Mouse (Mus musculus) forebrain, embryonic 13.5 days (tissue): ENCODE data around the gene Plpp6. TPM values are rescaled to one million over a fixed set of nuclear protein-coding genes. Genes with fewer than 3 reads are reported as not detected.
"Not testable (repeated sequence)": the region's sequence is repeated elsewhere in the genome, so short reads cannot be mapped to it uniquely, and the experiment has no call there.

Experiments used
- ATAC-seq: fragments of 200-750 bp; cut with Nextera tagmentation; 2 replicates; pipeline ENCODE4 v1.8.0; 2017
- H3K27ac ChIP-seq: fragments of 300-500 bp; sonication (generic); 2 replicates; pipeline ENCODE4 v1.5.1; 2015; ENCODE audit warnings: inconsistent platforms, mild to moderate bottlenecking, moderate library complexity
- H3K27me3 ChIP-seq: fragments of 300-500 bp; sonication (generic); 2 replicates; pipeline ENCODE4 v1.6.1; 2015; ENCODE audit warnings: mild to moderate bottlenecking, inconsistent platforms
- H3K36me3 ChIP-seq: fragments of 300-500 bp; sonication (generic); 2 replicates; pipeline ENCODE4 v1.6.1; 2015; ENCODE audit warnings: mild to moderate bottlenecking, inconsistent platforms; ENCODE audit not compliant: poor library complexity, severe bottlenecking
- H3K4me1 ChIP-seq: fragments of 300-500 bp; sonication (generic); 2 replicates; pipeline ENCODE4 v1.6.1; 2015; ENCODE audit warnings: inconsistent platforms
- H3K4me2 ChIP-seq: fragments of 300-500 bp; sonication (generic); 2 replicates; pipeline ENCODE4 v1.6.1; 2015; ENCODE audit warnings: inconsistent platforms, mild to moderate bottlenecking, moderate library complexity
- H3K4me3 ChIP-seq: fragments of 300-500 bp; sonication (generic); 2 replicates; pipeline ENCODE4 v1.5.1; 2015; ENCODE audit warnings: mild to moderate bottlenecking, inconsistent platforms
- H3K9ac ChIP-seq: fragments of 300-500 bp; sonication (generic); 2 replicates; pipeline ENCODE4 v1.6.1; 2015; ENCODE audit warnings: mild to moderate bottlenecking, inconsistent platforms
- H3K9me3 ChIP-seq: fragments of 300-500 bp; sonication (generic); replicated peaks from 2 replicates; pipeline ENCODE4 v1.6.1; 2016; ENCODE audit warnings: inconsistent platforms
- WGBS: fragments of 180-500 bp; shearing (Covaris S2); methylation state at CpG from one replicate; pipeline ENCODE4 v1.1.7; 2015; 5-methylcytosine and 5-hydroxymethylcytosine counted together
- polyA plus RNA-seq: library from polyadenylated mRNA; unstranded; fragments of >200 nt; fragmentation: Nextera tagmentation; extraction: Ambion mirVana; gene quantifications from 2 replicates; pipeline ENCODE4 v1.2.1, GENCODE M21; 2015

Plpp6 gene
- polyA plus RNA-seq, 1 experiment from 2014 or later = 5.3 TPM

DNA sequence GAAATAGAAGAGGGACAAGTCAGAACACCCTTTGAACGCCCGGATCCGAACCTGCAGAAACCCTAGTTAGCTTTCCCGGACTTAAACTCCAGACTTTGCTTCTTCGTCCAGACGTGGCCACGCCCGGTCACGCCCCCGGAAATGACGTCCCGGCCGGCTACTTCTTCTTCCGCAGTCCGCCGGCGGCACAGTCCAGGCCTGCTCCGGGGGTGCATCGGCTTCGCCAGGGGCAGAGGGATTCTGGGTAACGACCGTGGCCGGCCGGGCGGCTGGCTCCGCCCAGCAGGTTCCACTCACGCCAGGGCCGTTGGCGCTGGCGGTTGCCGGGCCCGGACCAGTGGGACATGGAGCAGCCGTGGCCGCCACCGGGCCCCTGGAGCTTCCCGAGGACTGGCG, 26.4 kb downstream of the Plpp6 start, which contains the start of gene Cdc37l1:
Gene Cdc37l1 (plus strand): TSS at position 159 of the 396 bp plus-strand sequence.
- Histone ChIP-seq H3K9ac (peak within 1 kb of the TSS; percentile 92), H3K4me3 (peak within 1 kb of the TSS; percentile 91), H3K4me2 (peak within 1 kb of the TSS; percentile 81), H3K9me3 (no peaks in the 10 kb centered on the region), H3K36me3 (peaks cover 18% of the 10 kb centered on the region), H3K27me3 (no peaks in the 10 kb centered on the region), H3K4me1 (peaks cover 25% of the 10 kb centered on the region), H3K27ac (peak within 1 kb of the TSS; percentile 81)
- under 1% methylated on average over 37 of the region's 37 CpGs for WGBS
- peak; percentile 98 for ATAC-seq

DNA sequence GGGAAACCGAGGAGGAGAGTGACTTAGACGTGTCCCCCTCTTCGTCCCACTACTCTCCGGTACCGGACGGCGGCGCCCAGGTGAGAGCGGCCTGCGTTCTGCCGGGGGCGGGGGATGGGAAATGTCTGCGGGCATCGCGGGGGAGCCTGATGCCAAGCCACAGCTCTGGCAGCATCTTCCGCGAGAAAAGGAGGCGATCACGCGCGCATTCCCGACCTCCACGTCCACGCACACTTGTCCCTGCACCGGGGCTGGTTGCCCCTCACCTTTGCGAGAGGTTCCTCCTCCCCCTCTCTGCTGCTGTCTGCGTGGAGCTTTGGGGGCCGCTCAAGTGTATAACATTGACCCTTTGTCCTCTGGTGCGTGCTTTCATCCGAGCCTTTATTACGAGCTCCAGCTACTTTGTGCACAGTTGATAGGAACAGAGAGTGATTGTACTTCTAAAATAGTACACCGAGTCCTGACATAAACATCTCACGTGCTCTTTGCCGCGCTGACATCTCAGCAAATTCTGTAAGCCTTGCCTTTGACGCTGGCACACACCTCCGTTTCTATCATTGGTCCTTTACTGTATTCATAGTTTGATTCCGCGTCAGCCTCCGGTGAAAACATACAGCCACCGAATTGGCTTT, 27.0 kb downstream of the Plpp6 start:
- Histone ChIP-seq H3K36me3 (peaks cover 23% of the 10 kb centered on the region), H3K4me1 (peaks cover 26% of the 10 kb centered on the region), H3K4me2 (peak overlapping the region; percentile 81), H3K9me3 (no peaks in the 10 kb centered on the region), H3K4me3 (peak overlapping the region; percentile 91), H3K9ac (peak overlapping the region; percentile 92), H3K27ac (peak overlapping the region; percentile 81), H3K27me3 (no peaks in the 10 kb centered on the region)
- peak; percentile 70 for ATAC-seq
- WGBS = under 1% methylated on average over 37 of the region's 41 CpGs

DNA sequence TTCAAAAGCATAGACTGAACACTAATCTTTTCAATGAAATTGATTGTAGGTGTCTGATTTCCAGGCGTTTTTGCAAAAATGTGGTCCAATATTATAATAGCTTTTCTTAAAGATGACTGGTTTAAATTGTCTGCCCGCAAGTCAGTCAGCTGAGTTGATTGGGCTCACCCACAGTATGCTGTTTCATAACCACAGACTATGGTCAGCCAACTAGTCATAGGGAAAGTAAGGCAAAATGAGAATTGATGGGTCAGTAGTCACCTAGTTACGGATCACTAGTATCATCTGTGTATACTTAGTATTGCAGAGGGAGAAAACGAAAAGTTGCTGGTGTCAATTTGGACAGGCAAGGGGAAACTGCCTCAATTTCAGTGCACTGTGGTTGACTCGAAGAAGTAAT, 27.6 kb downstream of the Plpp6 start:
- H3K4me2 ChIP-seq = peak overlapping the region; percentile 81
- peak overlapping the region; percentile 81; the same call in 1 of the 2 replicates for H3K27ac ChIP-seq
- H3K27me3 ChIP-seq = no peaks in the 10 kb centered on the region
- WGBS = 71% methylated on average over 5 of the region's 5 CpGs
- H3K9me3 ChIP-seq = no peaks in the 10 kb centered on the region
- peak overlapping the region; percentile 91 for H3K4me3 ChIP-seq
- peak overlapping the region; percentile 92 for H3K9ac ChIP-seq
- peaks cover 27% of the 10 kb centered on the region for H3K36me3 ChIP-seq
- ATAC-seq = no peak
- H3K4me1 ChIP-seq = peaks cover 26% of the 10 kb centered on the region

DNA sequence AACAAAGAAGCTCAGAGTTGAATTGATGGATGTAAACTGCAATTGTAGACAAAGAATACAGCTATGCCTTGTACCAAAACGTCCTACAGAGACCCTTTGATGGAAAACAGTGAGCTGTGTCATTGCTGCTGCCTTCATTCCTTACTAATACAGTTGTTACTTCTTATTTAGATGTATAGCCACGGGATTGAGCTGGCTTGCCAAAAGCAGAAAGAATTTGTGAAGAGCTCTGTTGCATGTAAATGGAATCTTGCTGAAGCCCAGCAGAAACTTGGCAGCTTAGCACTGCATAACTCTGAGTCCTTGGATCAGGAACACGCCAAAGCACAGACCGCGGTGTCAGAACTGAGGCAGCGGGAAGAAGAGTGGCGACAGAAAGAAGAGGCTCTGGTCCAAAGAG, 31.1 kb downstream of the Plpp6 start:
- WGBS = 69% methylated on average over 7 of the region's 7 CpGs
- H3K4me3 ChIP-seq = no peak overlapping the region
- no peak overlapping the region; the same call in 1 of the 2 replicates for H3K9ac ChIP-seq
- peaks cover 21% of the 10 kb centered on the region for H3K4me1 ChIP-seq
- H3K4me2 ChIP-seq = no peak overlapping the region
- H3K27ac ChIP-seq = no peak overlapping the region
- no peak for ATAC-seq
- no peaks in the 10 kb centered on the region for H3K9me3 ChIP-seq
- H3K27me3 ChIP-seq = no peaks in the 10 kb centered on the region
- H3K36me3 ChIP-seq = peaks cover 43% of the 10 kb centered on the region

DNA sequence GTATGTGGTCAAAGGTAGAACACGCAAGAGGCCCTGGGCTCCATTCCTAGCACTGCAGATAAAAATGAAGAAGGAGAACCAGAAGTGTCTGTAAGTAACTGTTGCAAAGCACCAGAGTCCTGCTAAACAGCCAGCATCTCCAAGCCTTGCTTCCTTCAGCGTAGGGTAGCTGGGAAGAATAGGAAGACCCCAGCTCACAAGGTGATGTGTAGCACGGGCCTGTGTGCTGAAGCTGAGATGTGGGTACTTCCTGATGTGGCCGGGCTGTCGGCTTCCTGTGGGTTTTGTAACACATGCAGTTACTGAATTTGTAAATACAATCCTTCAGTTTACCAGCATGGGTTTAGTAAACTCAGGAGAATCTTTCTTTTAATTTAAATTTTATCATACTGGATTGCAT, 31.6 kb downstream of the Plpp6 start:
- H3K9ac ChIP-seq = no peak overlapping the region
- H3K4me1 ChIP-seq = peaks cover 20% of the 10 kb centered on the region
- no peak overlapping the region for H3K4me3 ChIP-seq
- H3K27me3 ChIP-seq = no peaks in the 10 kb centered on the region
- H3K27ac ChIP-seq = no peak overlapping the region
- no peak for ATAC-seq
- H3K4me2 ChIP-seq = no peak overlapping the region
- H3K9me3 ChIP-seq = no peaks in the 10 kb centered on the region
- WGBS = 96% methylated on average over 5 of the region's 5 CpGs
- H3K36me3 ChIP-seq = peaks cover 48% of the 10 kb centered on the region

DNA sequence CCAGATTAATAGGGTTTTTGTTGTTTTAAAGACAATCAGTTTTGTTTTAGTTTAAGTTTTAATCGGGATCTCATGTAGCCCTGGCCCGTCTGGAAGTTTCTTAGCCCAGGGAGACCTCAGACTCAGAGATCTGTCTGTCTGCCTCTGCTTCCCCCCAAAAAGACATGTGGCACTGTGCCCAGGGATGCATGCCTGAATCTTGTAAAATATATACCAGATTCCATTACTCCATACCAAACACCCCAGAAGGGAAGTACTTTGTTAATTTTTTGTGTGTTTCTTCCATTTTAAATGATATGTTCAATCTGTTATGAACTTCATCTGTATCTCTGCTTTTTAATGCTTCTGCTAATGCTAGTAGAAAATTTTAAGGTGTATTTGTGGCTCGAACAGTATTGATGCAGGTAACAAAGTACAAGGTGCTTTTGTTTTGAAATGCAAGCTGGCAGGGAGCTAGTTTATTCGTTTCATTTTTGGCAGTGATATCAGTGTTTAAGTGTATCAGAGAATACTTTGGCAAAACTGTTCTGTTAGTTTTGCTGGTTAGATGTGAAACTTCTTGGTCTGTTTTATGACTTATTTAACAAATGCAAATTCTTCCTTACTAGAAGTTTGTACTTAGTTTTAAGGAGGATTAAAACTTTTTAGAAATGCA, 34.4 kb downstream of the Plpp6 start:
- no peak for ATAC-seq
- Histone ChIP-seq H3K9ac (no peak overlapping the region), H3K36me3 (peaks cover 70% of the 10 kb centered on the region), H3K27ac (no peak overlapping the region), H3K4me3 (no peak overlapping the region), H3K4me1 (peaks cover 11% of the 10 kb centered on the region), H3K4me2 (no peak overlapping the region), H3K9me3 (no peaks in the 10 kb centered on the region), H3K27me3 (no peaks in the 10 kb centered on the region)
- WGBS = 90% methylated on average over 4 of the region's 4 CpGs

DNA sequence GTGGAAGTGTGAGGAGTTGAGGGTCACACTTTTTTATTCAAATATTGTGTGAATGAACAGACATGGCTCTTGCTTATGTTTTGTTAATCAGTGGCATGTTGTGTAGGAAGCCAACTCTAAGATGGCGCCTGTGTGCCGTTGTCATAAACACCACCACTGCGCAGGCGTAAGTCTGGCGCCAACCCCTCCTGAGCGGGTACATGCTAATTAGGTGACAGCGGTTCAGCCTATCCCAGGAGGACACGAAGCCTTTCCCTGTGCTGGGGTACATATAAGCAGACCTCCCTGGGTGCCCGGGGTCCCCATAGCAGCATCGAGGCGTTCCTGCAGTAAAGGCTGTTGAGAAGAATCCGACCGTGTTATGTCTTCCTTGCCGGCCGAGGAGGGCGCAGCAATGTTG, 36.6 kb downstream of the Plpp6 start:
- H3K4me1 ChIP-seq, H3K4me2 ChIP-seq, H3K4me3 ChIP-seq, H3K9ac ChIP-seq, H3K27me3 ChIP-seq, ATAC-seq, H3K9me3 ChIP-seq, H3K27ac ChIP-seq: not testable (repeated sequence)
- WGBS = 98% methylated on average over 16 of the region's 16 CpGs
- H3K36me3 ChIP-seq = peaks cover 55% of the 10 kb centered on the region

DNA sequence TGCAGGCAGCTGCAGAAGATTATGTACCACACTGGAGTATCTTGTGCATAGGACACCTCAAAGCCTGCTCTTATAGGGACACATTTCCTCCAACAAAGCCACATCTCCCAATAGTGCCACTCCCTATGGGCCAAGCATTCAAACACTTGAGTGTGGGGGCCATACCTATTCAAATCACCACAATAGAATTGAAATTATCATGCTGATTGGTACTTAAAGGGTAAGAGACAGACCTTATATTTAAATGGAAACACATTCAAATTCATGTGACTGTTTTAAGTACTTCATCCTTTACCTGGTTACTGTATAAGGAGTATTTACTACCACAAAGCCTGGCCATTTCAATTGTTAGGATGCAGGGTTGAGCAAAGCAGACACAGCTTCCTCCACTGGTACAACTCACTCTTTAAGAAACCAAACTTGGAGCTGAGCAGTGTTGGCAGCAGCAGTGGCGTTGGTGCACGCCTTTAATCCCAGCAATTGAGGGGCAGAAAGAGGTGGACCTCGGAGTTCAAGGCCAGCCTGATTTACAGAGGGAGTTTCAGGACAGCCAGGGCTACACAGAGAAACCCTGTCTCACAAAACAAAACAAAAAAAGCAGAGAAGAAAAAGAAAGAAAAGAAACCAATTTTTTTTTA, 44.4 kb downstream of the Plpp6 start:
- no peaks in the 10 kb centered on the region for H3K27me3 ChIP-seq
- H3K36me3 ChIP-seq = peaks cover 51% of the 10 kb centered on the region
- no peak overlapping the region for H3K4me2 ChIP-seq
- H3K4me1 ChIP-seq = no peaks in the 10 kb centered on the region
- WGBS = 88% methylated on average over 3 of the region's 3 CpGs
- H3K9me3 ChIP-seq = no peaks in the 10 kb centered on the region
- no peak for ATAC-seq
- H3K27ac ChIP-seq = no peak overlapping the region
- no peak overlapping the region for H3K4me3 ChIP-seq
- no peak overlapping the region for H3K9ac ChIP-seq

DNA sequence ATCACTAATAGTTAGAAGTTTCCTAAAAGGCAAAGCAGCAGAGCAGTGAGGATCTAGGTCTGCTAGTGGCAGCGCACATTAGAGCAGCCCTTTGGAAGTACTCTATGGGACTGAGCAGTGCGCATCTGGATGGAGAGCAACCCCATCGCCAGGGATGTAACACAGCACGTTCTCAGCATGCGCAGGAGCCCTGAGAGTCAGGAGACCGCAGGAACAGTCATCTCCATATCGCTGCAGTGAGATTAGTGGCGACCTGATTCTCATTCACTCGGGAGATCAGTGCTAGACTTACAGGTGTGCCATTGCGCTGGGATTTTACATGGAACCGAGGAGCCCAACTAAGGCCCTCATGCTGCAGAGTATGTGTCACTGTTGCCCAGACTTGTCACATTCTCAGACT, 45.3 kb downstream of the Plpp6 start:
- Histone ChIP-seq H3K9me3 (no peaks in the 10 kb centered on the region), H3K36me3 (peaks cover 58% of the 10 kb centered on the region), H3K27ac (no peak overlapping the region), H3K4me3 (no peak overlapping the region), H3K27me3 (no peaks in the 10 kb centered on the region), H3K4me2 (no peak overlapping the region), H3K9ac (no peak overlapping the region), H3K4me1 (no peaks in the 10 kb centered on the region)
- ATAC-seq = no peak
- WGBS = 94% methylated on average over 11 of the region's 11 CpGs

DNA sequence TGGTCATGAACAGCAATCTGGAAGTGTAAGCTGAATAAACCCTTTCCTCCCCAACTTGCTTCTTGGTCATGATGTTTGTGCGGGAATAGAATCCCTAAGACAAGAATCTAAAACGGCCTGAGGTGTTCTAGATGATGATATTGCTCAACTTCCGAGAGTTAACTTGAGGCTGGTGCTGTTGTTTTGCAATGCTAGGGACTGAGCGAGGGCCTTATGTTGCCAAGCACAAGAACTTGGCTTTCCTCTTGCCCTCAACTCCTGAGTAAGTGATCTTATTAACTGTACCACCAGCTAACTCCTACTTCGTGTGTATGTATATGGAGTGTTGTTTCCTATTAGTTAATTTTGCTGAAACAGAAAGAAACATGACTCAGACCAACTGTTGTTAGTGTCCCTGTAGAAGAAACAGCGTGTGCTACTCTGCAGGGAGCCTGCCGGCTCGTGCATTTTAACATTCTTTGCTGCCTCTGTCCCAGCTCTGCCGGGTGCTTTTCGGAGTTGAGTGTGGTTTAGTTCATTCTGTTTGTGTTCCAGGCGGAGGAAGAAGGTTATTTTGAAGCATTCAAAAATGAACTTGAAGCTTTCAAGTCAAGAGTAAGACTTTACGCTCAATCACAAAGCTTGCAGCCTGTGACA, 47.7 kb downstream of the Plpp6 start:
- 89% methylated on average over 12 of the region's 12 CpGs for WGBS
- Histone ChIP-seq H3K9me3 (no peaks in the 10 kb centered on the region), H3K4me3 (no peak overlapping the region), H3K27me3 (no peaks in the 10 kb centered on the region), H3K36me3 (peaks cover 77% of the 10 kb centered on the region), H3K4me2 (no peak overlapping the region), H3K9ac (no peak overlapping the region), H3K27ac (no peak overlapping the region), H3K4me1 (no peaks in the 10 kb centered on the region)
- no peak for ATAC-seq

DNA sequence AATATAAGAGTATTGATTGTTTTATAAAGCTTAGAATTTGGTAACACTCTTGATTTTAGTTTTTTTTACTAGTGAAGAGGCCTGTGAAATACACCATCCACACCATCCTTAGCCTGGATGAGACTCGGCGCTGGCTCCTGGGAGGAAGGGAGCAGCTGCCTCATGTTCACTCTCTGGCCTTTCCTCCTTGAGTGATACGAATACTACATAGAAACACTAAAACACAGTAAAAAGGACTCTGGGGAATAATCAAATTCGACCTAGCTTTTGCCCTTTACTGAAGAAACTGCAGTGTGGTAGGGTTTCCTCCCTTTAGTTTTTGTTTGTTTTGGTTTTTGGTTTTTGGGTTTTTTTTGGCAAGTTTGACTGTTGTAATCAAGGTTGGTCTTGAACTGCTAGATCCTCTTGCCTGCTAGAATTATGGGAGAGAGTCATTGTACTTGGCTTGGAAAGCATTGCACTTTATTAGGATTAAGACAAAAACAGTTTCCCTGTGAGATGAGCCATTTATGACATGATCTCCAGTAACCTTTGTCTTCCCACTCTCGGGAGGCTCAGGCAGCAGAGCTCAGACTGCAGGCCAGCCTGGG, 50.8 kb downstream of the Plpp6 start:
- H3K9ac ChIP-seq = no peak overlapping the region
- H3K27ac ChIP-seq = no peak overlapping the region
- no peaks in the 10 kb centered on the region for H3K27me3 ChIP-seq
- no peak overlapping the region for H3K4me3 ChIP-seq
- WGBS = 87% methylated on average over 5 of the region's 5 CpGs
- H3K4me1 ChIP-seq = no peaks in the 10 kb centered on the region
- no peaks in the 10 kb centered on the region for H3K9me3 ChIP-seq
- H3K4me2 ChIP-seq = no peak overlapping the region
- peaks cover 69% of the 10 kb centered on the region for H3K36me3 ChIP-seq
- ATAC-seq = no peak
